Mouse (Mus musculus): ENCODE results near the gene Rpl36a. TPM values are rescaled to one million over a fixed set of nuclear protein-coding genes. Genes with fewer than 3 reads are reported as not detected.

The Rpl36a gene
- polyA plus RNA-seq, 1 experiment from 2014 or later, result 425 TPM

- no peak for ATAC-seq (ENCODE audit: insufficient number of reproducible peaks, low FRiP score, low TSS enrichment, low read depth)
- H3K9me3 ChIP-seq (ENCODE audit: control insufficient read depth, low read length), result no peaks in the 10 kb centered on the region
- 88% methylated on average over 4 of the region's 4 CpGs for WGBS
- H3K4me1 ChIP-seq (ENCODE audit: control insufficient read depth, insufficient read depth, low read length), result no peaks in the 10 kb centered on the region
- H3K4me2 ChIP-seq (ENCODE audit: low read depth, severe bottlenecking), result no peak overlapping the region
- H3K36me3 ChIP-seq (ENCODE audit: control insufficient read depth, insufficient read depth, low read length), result no peaks in the 10 kb centered on the region; the same call in 1 of the 2 replicates
- no peak overlapping the region for H3K27ac ChIP-seq (replicated peaks; ENCODE audit: low read depth, low read length)
- H3K4me3 ChIP-seq (ENCODE audit: low read depth, low read length), result no peak overlapping the region
- DNase-seq (ENCODE audit: low spot score), result no peak
- H3K27me3 ChIP-seq (ENCODE audit: control insufficient read depth, insufficient read depth, low read length), result no peaks in the 10 kb centered on the region
- H3K9ac ChIP-seq (ENCODE audit: low read length), result no peak overlapping the region
Observed at GRCm38 (mm10) chrX:134588261-134588660, 2.8 kb downstream of the Rpl36a start.

GRCm38 (mm10) chrX:134588997-134589396, 3.5 kb downstream of the Rpl36a start:
- ATAC-seq (ENCODE audit: insufficient number of reproducible peaks, low FRiP score, low TSS enrichment, low read depth) (no peak), DNase-seq (ENCODE audit: low spot score) (no peak)
- no peak overlapping the region for H3K4me2 ChIP-seq (ENCODE audit: low read depth, severe bottlenecking)
- H3K27me3 ChIP-seq (ENCODE audit: control insufficient read depth, insufficient read depth, low read length), result no peaks in the 10 kb centered on the region
- WGBS, result 83% methylated on average over 3 of the region's 3 CpGs
- no peak overlapping the region for H3K4me3 ChIP-seq (ENCODE audit: low read depth, low read length)
- no peak overlapping the region for H3K27ac ChIP-seq (replicated peaks; ENCODE audit: low read depth, low read length)
- no peak overlapping the region for H3K9ac ChIP-seq (ENCODE audit: low read length)
- no peaks in the 10 kb centered on the region for H3K9me3 ChIP-seq (ENCODE audit: control insufficient read depth, low read length)
- no peaks in the 10 kb centered on the region; the same call in 1 of the 2 replicates for H3K36me3 ChIP-seq (ENCODE audit: control insufficient read depth, insufficient read depth, low read length)
- H3K4me1 ChIP-seq (ENCODE audit: control insufficient read depth, insufficient read depth, low read length), result no peaks in the 10 kb centered on the region

GRCm38 (mm10) chrX:134589836-134590235, 4.4 kb downstream of the Rpl36a start:
- no peak overlapping the region for H3K9ac ChIP-seq (ENCODE audit: low read length)

GRCm38 (mm10) chrX:134599922-134600565, 14.6 kb downstream of the Rpl36a start:
- DNase-seq (ENCODE audit: low spot score) (no peak), ATAC-seq (ENCODE audit: insufficient number of reproducible peaks, low FRiP score, low TSS enrichment, low read depth) (no peak)
- H3K27me3 ChIP-seq (ENCODE audit: control insufficient read depth, insufficient read depth, low read length), result 0 out of 2 replicates have a peak, but pooled peaks cover 4% of the 10 kb centered on the region
- WGBS, result 28% methylated on average over 10 of the region's 10 CpGs
- no peaks in the 10 kb centered on the region for H3K9me3 ChIP-seq (ENCODE audit: control insufficient read depth, low read length)
- H3K27ac ChIP-seq (replicated peaks; ENCODE audit: low read depth, low read length), result no peak overlapping the region
- H3K4me2 ChIP-seq (ENCODE audit: low read depth, severe bottlenecking), result peak overlapping the region; percentile 42
- H3K4me1 ChIP-seq (ENCODE audit: control insufficient read depth, insufficient read depth, low read length), result no peaks in the 10 kb centered on the region
- peak overlapping the region; percentile 48 for H3K4me3 ChIP-seq (ENCODE audit: low read depth, low read length)
- H3K36me3 ChIP-seq (ENCODE audit: control insufficient read depth, insufficient read depth, low read length), result no peaks in the 10 kb centered on the region
- peak overlapping the region; percentile 41 for H3K9ac ChIP-seq (ENCODE audit: low read length)

More at GRCm38 (mm10) chrX:134589836-134590235, 4.4 kb downstream of the Rpl36a start:
- ATAC-seq (ENCODE audit: insufficient number of reproducible peaks, low FRiP score, low TSS enrichment, low read depth), result no peak
- Histone ChIP-seq H3K36me3 (ENCODE audit: control insufficient read depth, insufficient read depth, low read length) (no peaks in the 10 kb centered on the region; the same call in 1 of the 2 replicates), H3K27me3 (ENCODE audit: control insufficient read depth, insufficient read depth, low read length) (no peaks in the 10 kb centered on the region), H3K4me1 (ENCODE audit: control insufficient read depth, insufficient read depth, low read length) (no peaks in the 10 kb centered on the region), H3K4me3 (ENCODE audit: low read depth, low read length) (no peak overlapping the region), H3K4me2 (ENCODE audit: low read depth, severe bottlenecking) (no peak overlapping the region), H3K9me3 (ENCODE audit: control insufficient read depth, low read length) (no peaks in the 10 kb centered on the region), H3K27ac (replicated peaks; ENCODE audit: low read depth, low read length) (no peak overlapping the region)
- no peak for DNase-seq (ENCODE audit: low spot score)
- WGBS, result 64% methylated on average over 5 of the region's 5 CpGs

GRCm38 (mm10) chrX:134600659-134601379, 15.4 kb downstream of the Rpl36a start, which contains the start of the genes Gla and Hnrnph2:
Gene Gla, minus strand, starts transcription at chrX:134601125.
Gene Hnrnph2, plus strand, starts transcription at chrX:134601179.
- Histone ChIP-seq H3K9me3 (ENCODE audit: control insufficient read depth, low read length) (no peaks in the 10 kb centered on the region), H3K4me3 (ENCODE audit: low read depth, low read length) (peak within 1 kb of the TSS; percentile 49), H3K36me3 (ENCODE audit: control insufficient read depth, insufficient read depth, low read length) (no peaks in the 10 kb centered on the region), H3K27ac (replicated peaks; ENCODE audit: low read depth, low read length) (peak within 1 kb of the TSS; percentile 79), H3K27me3 (ENCODE audit: control insufficient read depth, insufficient read depth, low read length) (0 out of 2 replicates have a peak, but pooled peaks cover 4% of the 10 kb centered on the region), H3K4me1 (ENCODE audit: control insufficient read depth, insufficient read depth, low read length) (no peaks in the 10 kb centered on the region), H3K4me2 (ENCODE audit: low read depth, severe bottlenecking) (peak within 1 kb of the TSS; percentile 42), H3K9ac (ENCODE audit: low read length) (peak within 1 kb of the TSS; percentile 56)
- DNase-seq (ENCODE audit: low spot score), result peak; percentile 89
- peak; percentile 98 for ATAC-seq (ENCODE audit: insufficient number of reproducible peaks, low FRiP score, low TSS enrichment, low read depth)
- WGBS, result 18% methylated on average over 33 of the region's 33 CpGs

- peak overlapping the region; percentile 79 for H3K27ac ChIP-seq (replicated peaks; ENCODE audit: low read depth, low read length)
- H3K27me3 ChIP-seq (ENCODE audit: control insufficient read depth, insufficient read depth, low read length), result 0 out of 2 replicates have a peak, but pooled peaks cover 4% of the 10 kb centered on the region
- DNase-seq (ENCODE audit: low spot score), result no peak
- H3K4me3 ChIP-seq (ENCODE audit: low read depth, low read length), result peak overlapping the region; percentile 49
- H3K4me2 ChIP-seq (ENCODE audit: low read depth, severe bottlenecking), result peak overlapping the region; percentile 34
- peak overlapping the region; percentile 56 for H3K9ac ChIP-seq (ENCODE audit: low read length)
- no peaks in the 10 kb centered on the region for H3K9me3 ChIP-seq (ENCODE audit: control insufficient read depth, low read length)
- H3K36me3 ChIP-seq (ENCODE audit: control insufficient read depth, insufficient read depth, low read length), result no peaks in the 10 kb centered on the region
- 21% methylated on average over 41 of the region's 43 CpGs for WGBS
- no peaks in the 10 kb centered on the region for H3K4me1 ChIP-seq (ENCODE audit: control insufficient read depth, insufficient read depth, low read length)
- ATAC-seq (ENCODE audit: insufficient number of reproducible peaks, low FRiP score, low TSS enrichment, low read depth), result peak; percentile 85
Observed at GRCm38 (mm10) chrX:134601380-134602120, 16.1 kb downstream of the Rpl36a start.

GRCm38 (mm10) chrX:134609472-134609871, 24.0 kb downstream of the Rpl36a start:
- no peak for DNase-seq (ENCODE audit: low spot score)
- H3K4me3 ChIP-seq (ENCODE audit: low read depth, low read length), result no peak overlapping the region
- ATAC-seq (ENCODE audit: insufficient number of reproducible peaks, low FRiP score, low TSS enrichment, low read depth), result no peak

GRCm38 (mm10) chrX:134610984-134611383, 25.5 kb downstream of the Rpl36a start:
- 88% methylated on average over 4 of the region's 4 CpGs for WGBS
- H3K4me1 ChIP-seq (ENCODE audit: control insufficient read depth, insufficient read depth, low read length), result no peaks in the 10 kb centered on the region
- H3K9me3 ChIP-seq (ENCODE audit: control insufficient read depth, low read length), result no peaks in the 10 kb centered on the region
- H3K27ac ChIP-seq (replicated peaks; ENCODE audit: low read depth, low read length), result no peak overlapping the region
- ATAC-seq (ENCODE audit: insufficient number of reproducible peaks, low FRiP score, low TSS enrichment, low read depth) (no peak), DNase-seq (ENCODE audit: low spot score) (no peak)
- H3K36me3 ChIP-seq (ENCODE audit: control insufficient read depth, insufficient read depth, low read length), result no peaks in the 10 kb centered on the region
- no peak overlapping the region for H3K4me3 ChIP-seq (ENCODE audit: low read depth, low read length)
- no peaks in the 10 kb centered on the region for H3K27me3 ChIP-seq (ENCODE audit: control insufficient read depth, insufficient read depth, low read length)
- no peak overlapping the region for H3K9ac ChIP-seq (ENCODE audit: low read length)
- H3K4me2 ChIP-seq (ENCODE audit: low read depth, severe bottlenecking), result no peak overlapping the region

More at GRCm38 (mm10) chrX:134609472-134609871, 24.0 kb downstream of the Rpl36a start:
- Histone ChIP-seq H3K4me1 (ENCODE audit: control insufficient read depth, insufficient read depth, low read length) (no peaks in the 10 kb centered on the region), H3K9ac (ENCODE audit: low read length) (no peak overlapping the region), H3K4me2 (ENCODE audit: low read depth, severe bottlenecking) (no peak overlapping the region), H3K27ac (replicated peaks; ENCODE audit: low read depth, low read length) (no peak overlapping the region), H3K9me3 (ENCODE audit: control insufficient read depth, low read length) (no peaks in the 10 kb centered on the region), H3K27me3 (ENCODE audit: control insufficient read depth, insufficient read depth, low read length) (no peaks in the 10 kb centered on the region), H3K36me3 (ENCODE audit: control insufficient read depth, insufficient read depth, low read length) (no peaks in the 10 kb centered on the region)
- WGBS, result 52% methylated on average over 4 of the region's 4 CpGs

Measured in limb, embryonic 11.5 days (tissue).